Mouse (Mus musculus): ENCODE results near the gene Trim7.
A peak's percentile ranks its signal among the peaks of the same experiment; 100 is the strongest.
"Not testable (repeated sequence)": the region's sequence is repeated elsewhere in the genome, so short reads cannot be mapped to it uniquely, and the experiment has no call there.

The Trim7 gene

DNA sequence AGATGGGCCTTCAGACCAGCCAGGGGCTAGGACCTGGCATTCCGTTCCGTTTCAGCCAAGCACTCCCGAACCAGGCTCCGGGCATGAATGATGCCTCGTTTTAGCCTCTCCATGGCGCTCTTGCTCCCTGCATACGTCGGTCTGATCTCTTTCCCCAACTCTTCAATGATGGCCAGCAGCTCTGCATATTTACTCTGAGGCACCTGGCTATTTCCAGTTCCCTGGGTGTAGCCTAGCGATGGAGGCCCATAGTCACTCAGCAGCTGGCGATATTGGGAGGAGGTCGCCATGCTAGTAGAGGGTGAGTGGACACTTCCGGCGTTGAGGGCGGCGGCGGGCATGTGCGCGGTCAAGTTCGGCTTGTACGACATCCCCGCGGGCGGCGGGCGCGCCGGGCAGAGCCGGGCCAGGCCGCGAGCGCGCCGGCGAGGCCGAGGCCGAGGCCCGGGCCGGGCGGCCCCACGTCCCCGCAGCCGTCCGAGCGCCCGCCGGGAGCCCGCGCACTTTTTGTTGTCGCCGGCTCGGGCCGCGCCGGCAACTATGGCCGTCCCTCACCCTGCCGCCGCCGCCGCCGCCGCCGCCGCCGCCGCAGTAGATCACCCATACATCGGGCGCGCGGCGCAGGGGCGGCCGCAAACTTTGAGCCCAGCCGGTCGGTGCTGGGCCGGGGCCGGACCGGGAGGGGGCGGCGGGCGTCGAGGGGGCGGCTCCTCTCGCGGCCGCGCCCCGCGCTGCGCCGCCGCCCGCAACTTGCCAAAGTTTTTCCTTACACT is at the start of gene Trim7, which contains the start of gene Gm12184:
Gene Trim7, plus strand, starts transcription at position 162 of the 773 bp plus-strand sequence.
Gene Gm12184, minus strand, starts transcription at position 677 of the 773 bp plus-strand sequence.
- DNase-seq (ENCODE audit: low read depth), result not testable (repeated sequence)

DNA sequence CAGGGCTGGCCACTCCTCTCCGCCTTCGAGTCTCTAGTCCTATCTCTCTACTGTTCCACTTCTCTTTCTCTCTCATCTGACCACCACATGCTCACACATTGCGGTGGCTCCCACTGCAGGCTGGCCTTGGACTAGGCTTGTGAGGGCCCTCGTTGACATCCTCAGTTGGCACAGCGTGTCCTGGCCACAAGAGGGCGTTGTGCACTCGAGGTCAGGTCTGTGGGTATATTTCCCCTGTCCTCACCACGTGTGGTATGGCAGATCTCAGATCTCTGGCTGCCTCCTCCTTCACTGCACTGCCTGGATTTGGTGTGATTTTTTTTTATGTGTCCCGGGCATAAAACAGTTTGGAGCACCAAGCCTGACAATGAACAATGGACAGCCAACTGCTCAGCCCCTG is 49.3 kb upstream of the Trim7 start:
- no peak for DNase-seq (ENCODE audit: low read depth)

- no peak for DNase-seq (ENCODE audit: low read depth)
Measured at GRCm38 (mm10) chr11:48777303-48777702, 48.6 kb upstream of the Trim7 start.

DNA sequence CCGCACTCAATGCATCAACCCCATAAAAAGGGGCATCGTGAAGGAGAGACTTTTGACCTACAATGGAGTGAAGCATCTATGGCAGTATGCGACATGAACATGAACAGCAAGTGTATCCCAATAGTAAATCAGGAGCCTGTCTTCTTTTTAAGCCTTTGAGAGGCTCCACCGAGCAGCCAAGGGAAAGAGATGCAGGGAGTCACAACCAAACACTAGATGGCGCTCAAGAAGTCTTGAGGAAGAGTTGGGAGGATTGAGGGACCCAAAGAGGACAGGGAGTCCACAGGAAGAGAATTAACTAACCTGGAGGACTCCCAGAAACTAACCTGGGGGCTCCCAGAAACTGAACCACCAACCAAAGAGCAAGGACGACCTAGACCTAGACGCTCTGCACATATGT is 46.5 kb upstream of the Trim7 start:
- DNase-seq (ENCODE audit: low read depth), result peak; percentile 53

DNA sequence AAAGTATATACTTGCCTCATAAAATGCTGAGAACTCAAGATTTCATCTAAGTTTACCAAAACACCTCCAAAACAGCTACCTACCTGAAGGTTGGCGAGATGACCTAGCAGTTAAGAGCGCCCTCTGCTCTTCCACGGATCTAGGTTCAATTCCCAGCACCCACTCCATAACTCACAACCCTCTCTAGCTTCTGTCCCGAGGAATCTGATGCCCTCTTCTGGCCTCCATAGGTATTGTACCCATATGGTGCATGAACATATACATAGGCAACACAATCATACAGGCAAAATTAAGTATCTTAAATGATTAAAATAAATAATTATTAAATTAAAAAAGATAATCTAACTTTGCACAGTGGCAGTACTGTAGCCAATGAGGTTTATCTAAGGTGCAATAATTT is 43.7 kb upstream of the Trim7 start:
- DNase-seq (ENCODE audit: low read depth), result no peak

DNA sequence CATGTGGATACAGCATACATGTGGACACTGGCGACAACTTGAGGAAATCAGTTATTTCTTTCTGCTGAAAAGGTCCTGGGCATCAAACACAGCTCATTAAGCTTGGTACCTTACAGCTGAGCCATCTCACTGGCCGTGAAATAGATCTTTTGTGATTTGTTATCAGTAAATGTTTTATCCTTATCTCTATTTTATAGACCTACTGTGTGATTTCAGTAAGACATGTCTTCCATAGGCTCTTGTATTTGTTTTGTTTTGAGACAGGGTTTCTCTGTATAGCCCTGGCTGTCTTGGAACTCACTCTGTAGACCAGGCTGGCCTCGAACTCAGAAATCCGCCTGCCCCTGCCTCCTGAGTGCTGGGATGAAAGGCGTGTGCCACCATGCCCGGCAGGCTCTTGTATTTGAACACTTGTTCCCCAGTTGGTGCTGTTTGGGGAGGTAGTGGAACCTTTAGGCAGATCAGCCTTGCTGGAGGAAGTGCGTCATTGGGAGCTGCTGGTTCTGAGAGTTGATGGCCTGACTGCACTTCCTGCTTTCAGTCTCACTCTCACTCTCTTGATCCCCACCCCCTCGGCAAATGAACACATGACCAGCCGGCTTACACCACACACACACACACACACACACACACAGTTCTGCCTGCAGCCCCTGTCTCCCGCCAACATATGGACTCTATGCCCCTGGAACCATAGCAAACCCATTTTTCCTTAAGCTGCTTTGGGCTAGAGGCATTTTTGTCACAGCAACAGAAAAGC is 38.3 kb upstream of the Trim7 start:
- peak; percentile 62 for DNase-seq (ENCODE audit: low read depth)

GRCm38 (mm10) chr11:48788311-48789089 is 37.4 kb upstream of the Trim7 start:
- DNase-seq (ENCODE audit: low read depth), result peak; percentile 88

DNA sequence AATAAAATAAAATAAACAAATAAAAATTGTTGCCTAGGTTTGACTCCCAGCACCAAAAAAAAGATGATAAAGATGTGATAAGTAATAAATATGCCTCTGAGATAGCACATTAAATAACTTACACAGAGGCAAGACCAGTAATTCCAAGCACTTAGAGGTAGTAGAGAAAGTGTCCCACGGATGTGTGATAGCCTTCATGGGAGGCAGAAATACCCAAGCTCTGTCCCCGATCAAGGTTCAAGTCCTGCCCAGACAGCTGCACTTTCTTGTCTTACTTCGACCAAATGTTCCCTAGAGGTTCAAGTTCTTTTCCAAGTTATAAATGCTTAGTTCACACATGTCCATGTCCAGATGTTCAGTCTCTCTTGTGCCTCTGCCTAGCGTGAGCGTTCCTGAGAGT is 36.7 kb upstream of the Trim7 start:
- no peak for DNase-seq (ENCODE audit: low read depth)

DNA sequence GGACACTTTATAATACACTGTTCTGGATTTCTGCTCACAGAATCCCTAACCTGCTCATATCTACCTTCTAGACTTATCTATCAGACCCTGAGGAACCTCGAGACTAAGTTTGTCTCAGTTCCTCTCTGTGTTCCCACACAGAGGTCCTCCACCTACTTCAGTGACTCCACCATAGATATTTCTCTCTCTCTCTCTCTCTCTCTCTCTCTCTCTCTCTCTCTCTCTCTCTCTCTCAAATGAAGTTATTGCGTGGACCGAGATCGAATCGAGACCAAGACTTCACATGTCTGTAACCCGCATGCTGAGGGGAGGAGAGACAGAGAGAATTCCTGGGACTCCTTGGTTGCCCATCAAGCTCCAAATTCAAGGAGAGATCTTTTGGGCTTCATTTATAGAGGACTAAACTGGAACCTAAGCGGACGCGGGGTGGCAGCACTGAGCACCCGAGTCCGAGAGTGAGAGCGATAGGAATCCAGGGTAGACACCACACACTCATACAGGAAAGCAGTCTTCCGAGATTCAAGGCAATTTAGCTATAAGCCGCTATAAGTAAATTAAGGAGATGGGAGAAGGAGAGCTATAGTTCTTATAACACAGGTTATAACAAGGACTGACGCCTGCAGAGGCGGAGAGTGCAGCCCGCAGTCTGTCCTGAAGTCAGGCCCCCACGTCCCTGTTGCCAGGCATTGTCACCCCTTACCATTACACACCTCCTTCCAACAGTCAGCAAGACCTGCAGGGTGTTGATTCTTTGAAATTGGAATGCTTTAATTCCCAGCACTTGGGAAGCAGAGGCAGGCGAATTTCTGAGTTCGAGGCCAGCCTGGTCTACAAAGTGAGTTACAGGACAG is 35.7 kb upstream of the Trim7 start:
- DNase-seq (ENCODE audit: low read depth), result peak; percentile 83

DNA sequence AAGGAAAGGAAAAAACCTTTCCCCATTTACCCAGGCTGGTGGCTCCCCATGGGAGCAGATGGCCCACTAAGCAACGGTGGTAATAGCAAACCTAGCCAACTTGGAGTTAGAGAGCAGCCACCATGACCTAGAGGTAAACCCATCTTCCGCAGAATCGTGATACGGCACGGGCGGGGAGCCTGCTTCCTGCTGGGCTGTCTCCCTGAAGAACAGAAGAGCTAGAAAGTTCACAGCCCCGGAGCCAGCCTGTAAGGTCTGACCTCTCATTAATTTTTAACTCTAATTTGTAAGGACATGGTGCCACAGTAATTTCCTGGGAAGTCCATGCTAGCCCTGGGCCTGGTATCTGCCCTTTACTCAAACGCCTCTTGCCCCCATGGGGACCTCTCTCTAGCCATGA is 35.0 kb upstream of the Trim7 start:
- DNase-seq (ENCODE audit: low read depth), result no peak

GRCm38 (mm10) chr11:48791894-48792293 is 34.0 kb upstream of the Trim7 start:
- not testable (repeated sequence) for DNase-seq (ENCODE audit: low read depth)

GRCm38 (mm10) chr11:48793184-48793583 is 32.8 kb upstream of the Trim7 start:
- DNase-seq (ENCODE audit: low read depth), result no peak

- no peak for DNase-seq (ENCODE audit: low read depth)
Measured at GRCm38 (mm10) chr11:48795221-48795620, 30.7 kb upstream of the Trim7 start.

DNA sequence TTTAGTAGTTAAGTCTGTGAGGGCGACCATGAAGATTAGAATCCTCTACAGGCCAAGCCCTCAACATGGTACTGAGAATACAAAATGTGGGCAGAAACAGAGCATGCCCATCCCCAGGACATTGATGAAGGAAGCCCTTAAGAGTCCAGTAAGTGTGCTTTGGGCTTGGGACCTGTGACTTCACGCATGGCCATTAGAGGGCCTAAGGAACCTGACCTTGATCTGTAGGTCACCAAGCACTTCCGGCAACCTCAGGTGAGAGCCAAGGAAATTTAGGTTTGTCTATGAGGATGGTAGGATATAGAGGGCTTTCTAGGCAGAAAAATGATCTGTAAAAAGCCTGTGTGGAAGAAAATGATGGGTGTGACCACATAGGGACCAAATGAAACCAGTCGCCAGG is 29.6 kb upstream of the Trim7 start:
- no peak for DNase-seq (ENCODE audit: low read depth)

GRCm38 (mm10) chr11:48797287-48797686 is 28.7 kb upstream of the Trim7 start:
- DNase-seq (ENCODE audit: low read depth), result no peak

- no peak for DNase-seq (ENCODE audit: low read depth)
Measured at GRCm38 (mm10) chr11:48798308-48798707, 27.6 kb upstream of the Trim7 start.

DNA sequence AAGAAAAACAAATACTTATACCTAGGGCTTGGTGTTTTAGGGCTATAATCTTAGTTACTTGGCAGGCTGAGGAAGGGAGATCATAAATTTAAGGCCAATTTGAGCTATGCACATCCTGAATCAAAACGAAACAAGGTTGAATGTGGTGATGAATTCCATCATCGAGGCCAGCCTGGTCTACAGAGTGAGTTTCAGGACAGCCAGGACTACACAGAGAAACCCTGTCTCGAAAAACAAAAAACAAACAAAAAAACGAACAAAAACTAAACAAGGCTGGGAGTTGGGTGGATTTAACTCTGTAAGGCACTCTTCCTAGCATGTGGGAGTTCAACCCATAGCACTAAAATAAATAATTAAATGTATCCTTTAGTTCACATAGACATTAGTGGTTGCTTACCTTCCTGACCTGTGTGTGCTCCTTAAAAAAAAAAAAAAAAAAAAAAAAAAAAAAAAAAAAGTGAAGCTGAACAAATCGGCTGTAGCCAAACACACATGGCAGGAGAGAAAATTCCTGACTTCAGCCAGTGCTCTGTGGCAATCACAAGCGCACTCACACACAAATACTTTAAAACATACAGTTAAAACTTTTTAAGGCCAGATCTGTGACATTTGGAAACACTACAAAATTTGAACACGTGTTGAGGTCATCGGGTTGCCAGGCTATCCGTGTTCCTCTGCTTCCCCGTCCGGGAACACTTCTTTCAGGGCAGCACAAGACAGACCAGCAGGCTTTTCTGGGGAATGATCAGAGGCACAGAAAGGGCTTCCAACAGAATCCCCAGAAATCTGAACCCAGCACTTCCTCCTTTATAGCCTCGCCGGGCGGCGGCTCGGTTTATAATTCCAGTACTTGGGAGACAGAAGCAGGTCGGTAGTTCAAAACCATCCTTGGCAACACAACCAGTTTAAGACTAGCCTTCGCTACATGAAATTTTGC is 26.7 kb upstream of the Trim7 start:
- no peak for DNase-seq (ENCODE audit: low read depth)

GRCm38 (mm10) chr11:48799921-48800701 is 25.8 kb upstream of the Trim7 start, which contains the start of gene Rack1:
Gene Rack1 (plus strand): TSS chr11:48800332.
- DNase-seq (ENCODE audit: low read depth), result peak; percentile 84

Data from c-Kit-positive CD71-negative TER-119-negative erythroid progenitor cells, embryonic 14.5 days (primary cell).